Mouse (Mus musculus) adrenal gland, postnatal 25 days (tissue): ENCODE results near the gene Rpl7a. TPM values are rescaled to one million over a fixed set of nuclear protein-coding genes. Genes with fewer than 3 reads are reported as not detected.

ENCODE experiments used
- DNase-seq: peaks from one replicate; pipeline ENCODE4 v3.0.0; 2021; ENCODE audit warnings: mixed read lengths
- total RNA-seq: library from RNA; stranded (reverse); gene quantifications from 2 replicates; pipeline ENCODE4 v1.2.3, GENCODE M21; 2021

Rpl7a gene
- total RNA-seq, 1 experiment from 2014 or later: 481 TPM

DNA sequence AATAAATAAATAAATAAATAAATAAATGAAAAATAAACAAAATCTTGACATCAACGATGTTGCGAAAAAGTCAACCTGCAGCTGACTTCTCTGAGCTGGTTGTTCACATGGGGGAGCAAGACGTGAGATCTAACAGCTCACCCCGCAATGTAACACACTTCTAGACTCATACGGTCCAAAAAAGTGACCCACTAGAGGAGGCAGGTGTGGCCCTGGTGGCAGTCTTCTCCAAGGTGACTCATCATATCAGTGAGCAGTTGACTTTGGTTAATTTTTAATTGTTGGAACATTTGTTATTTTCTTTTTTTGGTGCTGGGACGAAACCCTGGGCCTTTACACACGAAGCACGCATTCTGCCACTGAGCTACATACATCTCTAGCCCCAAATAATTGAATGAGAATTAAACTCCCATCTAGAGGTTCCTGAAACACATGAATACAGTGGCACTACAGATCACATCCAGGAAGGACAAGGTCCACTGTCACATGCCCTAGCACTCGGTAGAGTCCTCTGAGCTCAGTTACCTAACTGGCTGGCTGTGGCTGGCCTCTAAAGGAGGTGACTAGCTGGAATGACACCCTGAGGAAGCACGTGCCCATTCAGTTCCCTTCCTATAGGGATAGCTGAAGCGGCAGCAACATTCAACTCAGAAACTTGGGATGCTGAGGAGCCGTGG is 46.4 kb downstream of the Rpl7a start:
- DNase-seq: no peak

- DNase-seq: no peak
Observed at GRCm38 (mm10) chr2:26957488-26957859, 46.9 kb downstream of the Rpl7a start.

GRCm38 (mm10) chr2:26960756-26961155 is 50.2 kb downstream of the Rpl7a start:
- DNase-seq: no peak

Other genes starting within 250 kb of the Rpl7a start
- gene Lcn4, start 239.5 kb upstream of the Rpl7a start, total RNA-seq: not detected in 2 replicates
- not detected in 2 replicates for gene Abo, start 45.8 kb upstream of the Rpl7a start, total RNA-seq
- gene Surf6, start 7.9 kb upstream of the Rpl7a start, total RNA-seq: 32.1 and 33.7 TPM in 2 replicates
- gene Med22, start 87 bp upstream of the Rpl7a start, total RNA-seq: 43.2 and 54.2 TPM in 2 replicates
- 44.2 and 45.9 TPM in 2 replicates for gene Surf2, start 5.6 kb downstream of the Rpl7a start, total RNA-seq
- 109 and 117 TPM in 2 replicates for gene Surf1, start 5.8 kb downstream of the Rpl7a start, total RNA-seq
- 152 and 210 TPM in 2 replicates for gene Surf4, start 23.2 kb downstream of the Rpl7a start, total RNA-seq
- gene Stkld1, start 23.3 kb downstream of the Rpl7a start, total RNA-seq: 0.33 TPM in 1 of 2 replicates, not detected in the other
- 40.5 and 51.1 TPM in 2 replicates for gene Rexo4, start 53.6 kb downstream of the Rpl7a start, total RNA-seq
- gene Adamts13, start 62.7 kb downstream of the Rpl7a start, total RNA-seq: not detected in 2 replicates
- 47.5 and 53.5 TPM in 2 replicates for gene Cacfd1, start 99.2 kb downstream of the Rpl7a start, total RNA-seq
- gene Slc2a6, start 117.2 kb downstream of the Rpl7a start, total RNA-seq: 0.71 and 0.97 TPM in 2 replicates
- not detected in 2 replicates for gene Mymk, start 161.4 kb downstream of the Rpl7a start, total RNA-seq
- gene Adamtsl2, start 168.6 kb downstream of the Rpl7a start, total RNA-seq: 17.4 and 17.9 TPM in 2 replicates
- gene Fam163b, start 231.7 kb downstream of the Rpl7a start, total RNA-seq: 1.6 and 2.3 TPM in 2 replicates